Mouse (Mus musculus) megakaryocyte, embryonic 14.5 days (primary cell): ENCODE measurements at regions not wholly inside any gene's neighbourhood (a gene's known extent, or its start where the extent isn't known, plus 50 kb on each side); places are given as distances from the start of the nearest gene placed in this dataset.

Experiments used
- FLI1 ChIP-seq: IDR thresholded peaks from 2 replicates; pipeline ENCODE4 v1.6.1; 2012; ENCODE audit warnings: low read length, inconsistent platforms, mixed read lengths
- GATA1 ChIP-seq: IDR thresholded peaks from 3 replicates; pipeline ENCODE4 v1.6.1; 2012; ENCODE audit warnings: mixed read lengths, low read length, inconsistent platforms, borderline replicate concordance

GRCm38 (mm10) chr13:47549626-47550025 lies 427.2 kb downstream of the Rnf144b start:
- TF ChIP-seq GATA1 (no peak), FLI1 (no peak)
